Mouse (Mus musculus) urinary bladder, adult 18-20 months (tissue): ENCODE results near the gene Sdf2.

ENCODE experiments used
- DNase-seq, 2 experiments: peaks; one replicate each; pipeline ENCODE4 v3.0.0; 2022; ENCODE audit warnings: low spot score in 2 of 2, mixed read lengths in 2 of 2

Sdf2 gene

DNA sequence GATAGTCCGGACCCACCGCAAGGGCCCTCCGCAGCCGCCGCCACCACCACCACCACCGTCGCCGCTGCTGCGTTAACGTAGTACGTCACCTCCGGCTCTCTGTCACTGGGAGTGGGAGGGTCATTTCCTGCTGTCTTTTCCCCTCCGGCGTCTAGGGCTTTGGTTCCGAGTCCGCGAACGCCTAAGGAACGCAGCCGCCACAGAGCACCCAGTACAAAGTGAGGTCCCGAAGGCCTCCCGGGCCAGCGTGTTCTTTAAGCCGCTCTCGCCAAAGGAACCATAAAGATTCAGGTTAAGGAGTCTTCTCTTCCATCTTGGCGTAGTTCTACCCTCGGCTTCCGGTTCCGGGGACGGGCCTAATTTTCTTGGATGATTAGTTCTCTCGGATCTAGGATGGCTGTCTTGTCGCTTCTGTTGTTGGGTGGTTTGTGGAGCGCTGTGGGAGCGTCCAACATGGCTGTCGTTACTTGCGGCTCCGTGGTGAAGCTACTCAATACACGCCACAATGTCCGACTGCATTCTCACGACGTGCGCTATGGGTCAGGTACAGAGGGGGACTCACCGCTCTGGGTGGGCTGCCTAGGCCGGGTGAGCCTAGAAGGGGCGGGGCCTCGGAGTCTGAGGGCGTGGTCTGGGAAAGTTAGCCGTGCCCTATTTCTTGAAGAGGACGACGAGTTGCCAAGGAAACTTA lies at the start of gene Sdf2, which contains the start of gene Supt6:
Gene Sdf2, plus strand, starts transcription at position 120 of the 691 bp plus-strand sequence.
Gene Supt6, minus strand, starts transcription at position 361 of the 691 bp plus-strand sequence.
- peak; percentile 82 to 94 for DNase-seq

GRCm38 (mm10) chr11:78202372-78202771 lies 43.2 kb upstream of the Sdf2 start:
- no peak for DNase-seq

- DNase-seq = no peak
Observed at GRCm38 (mm10) chr11:78204287-78204686, 41.3 kb upstream of the Sdf2 start.

GRCm38 (mm10) chr11:78205361-78206206 lies 40.0 kb upstream of the Sdf2 start:
- no peak for DNase-seq

DNA sequence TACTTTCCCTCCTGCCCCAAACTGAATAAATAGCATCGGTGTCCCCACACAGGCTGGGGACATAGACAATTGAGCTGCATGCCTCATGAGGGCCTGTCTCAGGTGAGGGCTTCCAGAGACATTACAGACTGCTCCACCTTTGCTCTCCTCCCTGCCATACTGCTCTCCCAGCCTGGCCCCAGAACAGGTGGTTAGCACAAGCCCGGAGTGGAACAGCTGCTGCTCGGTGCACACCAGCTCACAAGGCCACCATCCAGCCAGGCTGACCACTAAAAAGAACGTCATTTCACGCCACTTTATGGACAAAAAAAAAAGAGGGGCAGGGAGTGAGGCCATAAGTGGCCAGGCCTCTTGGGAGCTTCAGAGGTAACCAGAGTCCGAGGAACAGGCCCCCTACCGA lies 38.4 kb upstream of the Sdf2 start:
- DNase-seq = no peak

DNA sequence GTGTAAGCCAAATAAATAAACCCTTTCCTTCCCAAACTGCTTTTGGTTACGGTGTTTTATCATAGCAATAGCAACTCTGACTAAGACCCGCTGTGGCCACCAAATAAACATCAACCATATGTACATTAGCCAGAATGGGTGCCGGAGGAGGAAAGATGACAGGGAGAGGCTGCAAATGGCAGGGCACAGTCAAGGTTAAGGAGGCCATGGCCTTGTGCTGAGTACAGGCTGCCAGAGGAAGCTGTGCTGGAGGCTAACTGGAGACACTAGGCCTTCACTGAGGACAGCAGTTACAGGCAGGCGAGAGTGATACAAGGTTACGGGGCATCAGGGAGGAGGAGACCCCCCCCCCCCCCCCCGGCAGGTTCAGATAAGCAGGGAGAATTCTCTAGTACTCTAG lies 35.7 kb upstream of the Sdf2 start:
- DNase-seq = no peak

GRCm38 (mm10) chr11:78210615-78211014 lies 34.9 kb upstream of the Sdf2 start:
- no peak for DNase-seq

GRCm38 (mm10) chr11:78211513-78211912 lies 34.0 kb upstream of the Sdf2 start:
- DNase-seq = no peak

DNA sequence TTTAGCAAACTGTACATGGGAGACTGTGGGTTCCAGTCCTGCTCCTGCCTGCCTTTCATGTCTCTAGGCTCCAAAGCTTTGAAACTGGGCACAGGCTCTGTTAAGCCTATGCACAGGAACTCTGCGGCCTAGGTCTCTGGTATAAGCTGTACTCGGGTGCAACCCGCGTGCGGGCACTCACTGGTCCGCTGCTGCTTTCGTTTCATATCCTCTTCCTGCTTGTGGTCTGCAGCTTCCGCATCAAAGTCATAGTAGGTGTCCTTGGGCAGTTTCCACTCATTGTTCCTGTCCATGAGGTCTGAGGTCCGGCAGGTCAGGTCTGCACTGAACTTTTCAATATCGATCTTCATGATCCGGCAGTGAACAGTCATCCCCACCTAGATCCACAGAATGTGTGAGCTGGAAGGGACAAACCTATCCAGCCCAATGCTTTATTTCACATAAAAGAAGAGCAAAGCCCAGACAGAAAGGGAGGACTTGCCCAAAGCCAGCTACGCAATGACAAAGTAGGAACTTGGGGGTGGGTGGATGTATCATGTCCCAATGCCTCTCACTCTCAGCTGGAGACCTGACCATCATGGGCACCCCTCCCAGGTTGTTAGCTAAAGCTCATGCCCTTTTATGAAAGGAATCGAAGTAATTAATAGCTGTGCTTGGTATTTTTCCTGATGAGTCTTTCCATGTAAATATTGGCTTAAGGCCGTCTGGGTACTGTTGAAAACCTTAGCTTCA lies 32.3 kb upstream of the Sdf2 start:
- DNase-seq = no peak

DNA sequence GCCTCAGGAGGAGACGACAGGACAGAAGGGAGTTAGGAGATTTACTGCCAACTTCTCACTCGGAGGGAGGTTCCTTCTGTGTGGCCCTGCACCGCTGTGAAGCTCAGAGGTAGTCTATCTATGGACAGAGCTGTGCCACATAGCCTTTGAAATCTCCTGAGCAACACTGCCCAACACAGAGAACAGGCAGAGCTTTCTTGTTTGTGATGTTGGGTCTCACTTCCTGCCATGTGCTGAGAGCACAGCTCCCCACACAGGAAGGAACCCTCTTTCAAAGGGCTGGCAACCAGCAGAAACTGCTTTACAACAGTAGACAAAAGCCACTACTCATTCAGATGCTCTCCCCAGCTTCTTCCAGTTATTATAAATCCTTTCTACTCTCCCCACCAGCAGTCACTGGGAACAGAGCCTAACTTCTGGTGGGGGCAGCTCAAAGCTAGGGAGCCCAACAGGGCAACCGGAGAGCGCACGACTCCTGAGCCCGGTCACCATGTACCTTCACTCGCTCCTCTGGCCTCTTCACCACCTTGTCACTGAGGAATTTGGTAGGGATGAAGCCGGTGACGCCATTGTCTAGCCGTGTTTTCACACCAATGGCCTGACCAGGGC lies 29.7 kb upstream of the Sdf2 start:
- no peak for DNase-seq

DNA sequence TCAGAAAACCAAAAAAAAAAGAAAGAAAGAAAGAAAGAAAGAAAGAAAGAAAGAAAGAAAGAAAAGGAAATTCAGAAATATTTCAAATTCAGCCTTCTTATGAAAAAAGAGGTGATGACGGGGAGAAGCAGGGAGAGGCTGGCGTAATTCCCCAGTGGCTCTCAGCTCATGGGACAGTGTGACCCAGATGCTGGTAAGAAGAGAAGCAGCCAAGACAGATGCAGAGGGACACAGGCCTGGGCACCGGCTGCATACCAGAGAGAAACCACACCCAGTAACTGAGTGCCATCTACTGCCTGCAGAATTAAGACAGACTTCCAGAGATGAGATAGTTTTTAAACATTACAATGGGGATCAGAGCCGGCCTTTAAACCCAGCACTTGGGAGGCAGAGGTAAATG lies 22.0 kb upstream of the Sdf2 start:
- DNase-seq = no peak

DNA sequence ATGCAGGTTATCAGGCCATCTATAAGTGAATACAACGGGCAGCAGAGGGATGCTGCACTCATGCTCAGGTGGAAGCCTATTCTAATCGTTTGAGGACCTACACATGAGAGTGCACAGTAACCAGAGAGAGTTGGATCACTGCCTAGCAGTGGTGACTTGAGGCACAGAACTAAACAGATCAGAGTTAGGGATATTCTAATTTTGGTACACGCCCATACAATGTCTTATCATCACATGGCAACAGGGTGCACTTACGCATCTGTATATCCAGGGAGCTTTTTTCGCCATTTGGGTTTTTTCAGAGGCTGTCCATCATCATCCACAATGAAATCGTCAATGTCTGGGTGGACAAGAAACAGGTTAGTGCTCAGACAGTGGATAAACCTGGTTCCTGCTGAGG lies 14.0 kb upstream of the Sdf2 start:
- no peak for DNase-seq

DNA sequence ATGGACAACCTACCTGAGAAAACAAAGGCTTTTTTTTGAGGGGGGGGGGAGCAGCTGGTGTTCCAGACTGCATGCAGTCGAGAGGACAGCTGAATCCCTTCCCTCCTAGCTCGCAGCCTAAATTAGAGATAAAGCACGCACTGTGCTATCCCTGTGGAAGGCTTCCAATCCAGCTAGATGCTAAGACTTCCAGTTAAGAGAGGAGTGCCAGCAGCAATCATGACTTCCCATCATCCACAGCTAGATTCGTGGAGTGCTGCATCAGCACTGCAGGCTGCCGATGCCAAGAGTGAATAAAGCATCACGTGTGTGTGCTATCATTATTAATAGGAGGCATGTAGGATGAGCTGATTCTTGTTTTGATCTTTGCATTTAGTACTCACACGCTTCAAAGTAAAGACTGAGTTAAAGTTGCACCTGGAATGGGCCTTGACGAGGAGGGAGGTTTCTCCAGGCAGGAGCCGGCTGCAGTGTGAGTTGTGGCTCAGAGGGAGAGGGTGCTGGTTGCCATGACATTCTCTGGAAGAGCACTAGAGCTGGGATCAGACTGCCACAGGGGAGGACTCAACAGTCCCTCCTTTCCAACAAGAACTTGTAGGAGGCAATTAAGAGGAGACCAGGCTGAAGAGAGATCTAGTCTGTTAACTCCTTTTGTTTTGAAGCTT lies 5.2 kb upstream of the Sdf2 start:
- DNase-seq = no peak

- DNase-seq = peak in 1 of 2 experiments; percentile 5
Observed at GRCm38 (mm10) chr11:78245261-78245626, 302 bp upstream of the Sdf2 start.

- no peak for DNase-seq
Observed at GRCm38 (mm10) chr11:78246318-78247011, 919 bp downstream of the Sdf2 start.

DNA sequence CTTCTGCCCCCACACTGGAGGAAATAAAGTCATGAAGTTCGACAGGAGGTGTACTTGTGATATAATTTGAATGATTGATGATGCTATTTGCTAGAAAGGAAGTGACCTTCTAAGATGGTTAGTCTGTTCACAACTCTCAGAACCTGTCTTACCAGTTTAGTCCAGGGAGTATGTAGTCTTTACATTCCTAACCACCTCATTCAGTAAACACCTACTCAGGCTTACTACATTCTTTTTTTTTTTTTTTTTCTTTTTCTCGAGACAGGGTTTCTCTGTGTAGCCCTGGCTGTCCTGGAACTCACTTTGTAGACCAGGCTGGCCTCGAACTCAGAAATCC lies 1.4 kb downstream of the Sdf2 start:
- no peak for DNase-seq

GRCm38 (mm10) chr11:78247727-78248140 lies 2.2 kb downstream of the Sdf2 start:
- no peak for DNase-seq

DNA sequence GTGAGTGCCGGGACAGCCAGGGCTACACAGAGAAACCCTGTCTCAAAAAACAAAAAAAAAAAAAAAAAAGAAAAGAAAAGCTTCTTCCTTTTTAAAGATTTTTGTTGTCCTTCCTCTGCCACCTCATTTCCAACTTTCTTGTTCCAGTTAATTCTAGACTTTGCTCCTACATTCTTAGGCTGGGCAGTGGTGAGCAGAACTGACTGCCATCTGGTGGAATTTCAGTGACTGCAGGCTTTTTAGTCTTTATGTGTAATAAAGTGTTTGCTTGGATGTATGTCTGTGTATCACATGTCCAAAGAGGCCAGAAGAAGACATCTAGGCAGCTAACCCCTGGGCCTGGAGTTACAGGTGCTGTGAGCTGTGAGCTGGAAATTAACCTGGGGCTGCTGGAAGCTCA lies 11.1 kb downstream of the Sdf2 start:
- DNase-seq = no peak

- no peak for DNase-seq
Observed at GRCm38 (mm10) chr11:78260489-78261258, 15.1 kb downstream of the Sdf2 start.
